Mouse (Mus musculus) liver, adult 2 months (tissue): ENCODE measurements at regions not wholly inside any gene's neighbourhood (a gene's known extent, or its start where the extent isn't known, plus 50 kb on each side); places are given as distances from the start of the nearest gene placed in this dataset.

Source experiments
- CTCF ChIP-seq: fragments of 200-500 bp; IDR thresholded peaks from 2 replicates; pipeline ENCODE4 v1.5.1; 2011; ENCODE audit warnings: low read depth, low read length, control low read depth
- POLR2A ChIP-seq: fragments of 200-500 bp; IDR thresholded peaks from 2 replicates; pipeline ENCODE4 v1.6.1; 2011; ENCODE audit warnings: low read length, control low read depth; ENCODE audit not compliant: insufficient read depth; ENCODE audit errors: extremely low read depth

- TF ChIP-seq POLR2A = no peak
- no peak for TF ChIP-seq CTCF
These were observed 121.0 kb upstream of the Mmadhc start for GRCm38 (mm10) chr2:50417643-50418042.
